Mouse (Mus musculus): ENCODE data around the gene Prkaca.
A peak's percentile ranks its signal among the peaks of the same experiment; 100 is the strongest.

- TF ChIP-seq CTCF (IDR thresholded peaks at IDR 0.05; ENCODE audit: extremely low read depth, insufficient read depth, low read length) (peak; percentile 49), POLR2A (IDR thresholded peaks at IDR 0.05; ENCODE audit: extremely low read depth, insufficient read depth, low read length) (no peak)
Observed at GRCm38 (mm10) chr8:84042066-84042947, 69.5 kb downstream of the Prkaca start, which contains the start of gene Il27ra.
